Mouse (Mus musculus) C2C12 (cell line): ENCODE measurements around the gene Mctp2. TPM values are rescaled to one million over a fixed set of nuclear protein-coding genes. Genes with fewer than 3 reads are reported as not detected.

Experiments used
- H3K27me3 ChIP-seq: one replicate; pipeline ENCODE4 v1.6.1; 2011; ENCODE audit not compliant: control insufficient read depth, insufficient read depth, insufficient read length
- H3K36me3 ChIP-seq: one replicate; pipeline ENCODE4 v1.6.1; 2011; ENCODE audit not compliant: control insufficient read depth, insufficient read depth
- H3K4me3 ChIP-seq: one replicate; pipeline ENCODE4 v1.5.1; 2011; ENCODE audit warnings: mild to moderate bottlenecking, control low read depth; ENCODE audit not compliant: poor library complexity, insufficient read depth, severe bottlenecking
- H3K79me2 ChIP-seq: one replicate; pipeline ENCODE4 v1.6.1; 2011; ENCODE audit not compliant: control insufficient read depth, insufficient read depth
- H3K79me3 ChIP-seq: one replicate; pipeline ENCODE4 v1.6.1; 2011; ENCODE audit warnings: low read depth, control low read depth
- H3ac ChIP-seq: one replicate; pipeline ENCODE3; 2011; ENCODE audit warnings: low read depth; ENCODE audit not compliant: control insufficient read depth, insufficient read length
- CEBPB ChIP-seq: IDR thresholded peaks from one replicate; pipeline ENCODE4 v1.6.1; 2011; ENCODE audit warnings: low read depth, mild to moderate bottlenecking, control low read depth, moderate library complexity
- CTCF ChIP-seq: IDR thresholded peaks from one replicate; pipeline ENCODE4 v1.5.1; 2011; ENCODE audit not compliant: control insufficient read depth, insufficient read depth, insufficient read length
- FOSL1 ChIP-seq: IDR thresholded peaks from one replicate; pipeline ENCODE4 v1.8.0; 2011; ENCODE audit warnings: mild to moderate bottlenecking, low read length; ENCODE audit not compliant: poor library complexity, insufficient read depth, severe bottlenecking
- MAX ChIP-seq: IDR thresholded peaks from one replicate; pipeline ENCODE4 v1.6.1; 2011; ENCODE audit warnings: mild to moderate bottlenecking, control low read depth
- MYOD1 ChIP-seq: IDR thresholded peaks from one replicate; pipeline ENCODE4 v1.6.1; 2011; ENCODE audit warnings: low read depth; ENCODE audit not compliant: control insufficient read depth, insufficient read length
- MYOG ChIP-seq: IDR thresholded peaks from one replicate; pipeline ENCODE4 v1.6.1; 2011; ENCODE audit not compliant: control insufficient read depth, insufficient read length; ENCODE audit errors: extremely low read depth
- USF1 ChIP-seq: IDR thresholded peaks from one replicate; pipeline ENCODE4 v1.6.1; 2011; ENCODE audit warnings: low read depth, mild to moderate bottlenecking, control low read depth, moderate library complexity
- polyA plus RNA-seq: library from polyadenylated mRNA; unstranded; fragments of >200 nt; fragmentation: generic; extraction: Trizol; gene quantifications from one replicate; pipeline ENCODE4 v1.2.1, GENCODE M21; 2012; ENCODE audit warnings: missing spikeins

The Mctp2 gene
- polyA plus RNA-seq, 1 experiment = 0.81 TPM

GRCm38 (mm10) chr7:72292232-72292913, 14.0 kb downstream of the Mctp2 start:
- Histone ChIP-seq H3K27me3 (no peaks in the 10 kb centered on the region), H3ac (no peak overlapping the region), H3K79me2 (no peaks in the 10 kb centered on the region), H3K4me3 (no peak overlapping the region), H3K36me3 (no peaks in the 10 kb centered on the region), H3K79me3 (no peaks in the 10 kb centered on the region)
- no peak for TF ChIP-seq MYOG
- TF ChIP-seq MYOD1 = no peak
- TF ChIP-seq MAX = no peak
- no peak for TF ChIP-seq CEBPB
- no peak for TF ChIP-seq USF1
- TF ChIP-seq FOSL1 = no peak
- no peak for TF ChIP-seq CTCF

GRCm38 (mm10) chr7:72280721-72281120, 25.7 kb downstream of the Mctp2 start:
- no peak overlapping the region for H3ac ChIP-seq
- TF ChIP-seq MYOD1 (no peak), MAX (no peak), FOSL1 (no peak)
- H3K4me3 ChIP-seq = no peak overlapping the region
- H3K36me3 ChIP-seq = no peaks in the 10 kb centered on the region
- no peaks in the 10 kb centered on the region for H3K79me3 ChIP-seq
- H3K79me2 ChIP-seq = no peaks in the 10 kb centered on the region
- H3K27me3 ChIP-seq = no peaks in the 10 kb centered on the region

DNA sequence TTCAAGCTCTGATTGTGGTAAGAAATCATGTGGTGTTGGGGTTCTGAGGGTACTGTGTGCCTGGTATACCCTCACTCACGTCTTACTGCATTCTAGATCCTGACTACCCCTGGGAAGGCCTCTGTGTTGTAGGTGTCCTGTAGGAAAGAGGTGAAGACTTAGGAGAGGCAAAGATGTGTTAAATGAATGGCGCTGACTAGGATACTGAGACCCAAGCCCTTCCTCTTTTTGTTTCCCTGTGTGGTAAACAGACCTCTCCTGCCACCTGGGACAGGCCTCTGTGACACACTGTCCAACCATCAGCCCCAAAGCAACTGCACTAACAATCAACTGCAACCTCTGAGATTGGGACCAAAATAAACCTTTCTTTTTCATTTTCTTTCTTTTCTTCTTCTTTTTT, 28.0 kb downstream of the Mctp2 start:
- H3K36me3 ChIP-seq = no peaks in the 10 kb centered on the region
- no peaks in the 10 kb centered on the region for H3K79me3 ChIP-seq
- H3ac ChIP-seq = no peak overlapping the region
- no peak overlapping the region for H3K4me3 ChIP-seq
- H3K79me2 ChIP-seq = no peaks in the 10 kb centered on the region
- TF ChIP-seq FOSL1 (no peak), MYOD1 (no peak), CEBPB (no peak), USF1 (no peak), MAX (no peak), CTCF (no peak), MYOG (no peak)
- H3K27me3 ChIP-seq = no peaks in the 10 kb centered on the region

- no peaks in the 10 kb centered on the region for H3K79me3 ChIP-seq
- no peaks in the 10 kb centered on the region for H3K79me2 ChIP-seq
- TF ChIP-seq CTCF (no peak), FOSL1 (no peak), USF1 (no peak), MYOG (no peak), MYOD1 (no peak), MAX (no peak), CEBPB (no peak)
- H3ac ChIP-seq = no peak overlapping the region
- no peaks in the 10 kb centered on the region for H3K27me3 ChIP-seq
- no peak overlapping the region for H3K4me3 ChIP-seq
- H3K36me3 ChIP-seq = no peaks in the 10 kb centered on the region
Measured at GRCm38 (mm10) chr7:72275513-72275912, 30.9 kb downstream of the Mctp2 start.

GRCm38 (mm10) chr7:72271546-72271945, 34.9 kb downstream of the Mctp2 start:
- Histone ChIP-seq H3K4me3 (no peak overlapping the region), H3K79me2 (no peaks in the 10 kb centered on the region), H3ac (no peak overlapping the region), H3K79me3 (no peaks in the 10 kb centered on the region), H3K36me3 (no peaks in the 10 kb centered on the region), H3K27me3 (no peaks in the 10 kb centered on the region)
- no peak for TF ChIP-seq MYOD1

DNA sequence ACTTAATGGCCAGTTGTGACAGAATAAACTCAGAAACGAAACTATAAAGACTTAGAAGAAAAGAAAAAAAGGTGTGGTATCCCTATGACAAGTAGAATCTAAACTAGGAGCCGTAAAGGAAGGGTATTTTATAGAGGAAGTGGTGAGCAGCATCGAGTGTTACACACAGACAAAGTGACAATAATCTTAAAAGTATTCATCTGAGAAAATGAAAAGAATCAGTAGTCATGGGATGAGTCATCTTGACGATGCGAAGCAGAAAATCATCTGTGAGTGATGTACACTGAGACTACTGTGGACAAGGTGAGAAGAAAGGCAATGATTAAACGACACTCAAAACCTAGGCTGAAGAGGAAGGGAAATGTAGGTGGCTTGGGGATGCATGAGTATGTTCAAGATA, 36.4 kb downstream of the Mctp2 start:
- no peak for TF ChIP-seq USF1
- no peak for TF ChIP-seq MYOG
- no peak for TF ChIP-seq MYOD1
- TF ChIP-seq MAX = no peak
- TF ChIP-seq CTCF = no peak
- TF ChIP-seq FOSL1 = no peak
- no peak for TF ChIP-seq CEBPB
- Histone ChIP-seq H3ac (no peak overlapping the region), H3K79me2 (no peaks in the 10 kb centered on the region), H3K27me3 (no peaks in the 10 kb centered on the region), H3K79me3 (no peaks in the 10 kb centered on the region), H3K4me3 (no peak overlapping the region), H3K36me3 (no peaks in the 10 kb centered on the region)
